Mouse (Mus musculus): ENCODE data around the gene Lnx1. TPM values are rescaled to one million over a fixed set of nuclear protein-coding genes. Genes with fewer than 3 reads are reported as not detected.

Gene Lnx1
- total and polyA plus RNA-seq, 2 experiments from 2014 or later: 18.7 to 36.9 TPM

DNA sequence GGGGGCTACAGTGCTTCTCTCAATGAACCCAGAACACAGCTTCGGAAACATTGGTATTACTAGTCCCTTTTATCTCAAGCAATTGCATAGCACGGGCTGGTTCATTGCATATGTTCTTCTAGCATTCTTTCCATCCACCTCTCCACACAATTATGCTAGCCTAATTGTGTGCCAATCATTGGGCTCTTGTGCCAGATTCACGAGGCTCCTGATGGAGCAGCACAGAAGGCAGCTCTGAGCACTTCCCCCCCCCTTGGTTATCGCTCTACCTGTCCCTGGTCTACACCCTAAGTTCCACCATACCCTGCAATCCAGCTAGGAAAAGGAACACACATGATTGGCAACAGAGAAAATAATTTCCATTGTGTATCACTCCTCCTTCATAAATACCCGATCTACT is 43.4 kb downstream of the Lnx1 start:
- no peak overlapping the region for H3K4me3 ChIP-seq (ENCODE audit: low read depth, low read length)
- H3K4me1 ChIP-seq (ENCODE audit: insufficient read depth, low read length): no peaks in the 10 kb centered on the region
- no peaks in the 10 kb centered on the region for H3K9me3 ChIP-seq (ENCODE audit: low read length)
- no peak for ATAC-seq (ENCODE audit: low FRiP score)
- WGBS: 91% methylated on average over 5 of the region's 5 CpGs
- H3K27me3 ChIP-seq (ENCODE audit: insufficient read depth, low read length): no peaks in the 10 kb centered on the region
- 0 out of 2 replicates have a peak, but pooled peaks cover 2% of the 10 kb centered on the region for H3K36me3 ChIP-seq (ENCODE audit: insufficient read depth, low read length)
- no peak for DNase-seq (ENCODE audit: low spot score)
- no peak for TF ChIP-seq CTCF (IDR thresholded peaks at IDR 0.05)
- H3K9ac ChIP-seq (replicated peaks; ENCODE audit: low read length, poor library complexity, severe bottlenecking): no peak overlapping the region
- H3K4me2 ChIP-seq (ENCODE audit: low read depth, low read length, poor library complexity, severe bottlenecking): no peak overlapping the region
- no peak overlapping the region for H3K27ac ChIP-seq (ENCODE audit: low read depth, low read length)

DNA sequence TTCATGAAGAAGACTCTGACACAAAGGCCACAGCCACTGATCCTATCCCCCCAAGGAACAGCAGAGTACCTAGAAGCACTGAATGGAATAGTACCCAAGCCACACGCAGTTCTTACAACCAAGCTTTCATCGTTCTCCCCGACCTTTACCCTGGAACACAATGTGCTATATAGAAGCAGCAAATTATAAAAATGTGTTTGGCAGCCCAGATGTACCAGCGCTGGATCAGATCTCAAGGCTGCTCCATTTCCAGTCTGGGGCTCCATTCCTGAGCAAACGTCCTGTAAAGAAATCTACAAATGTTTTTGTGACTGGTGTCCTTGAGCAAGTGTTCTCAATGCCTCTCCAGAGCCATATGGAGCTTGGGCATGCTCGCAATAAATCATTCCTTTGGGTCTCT is 44.8 kb downstream of the Lnx1 start:
- 0 out of 2 replicates have a peak, but pooled peaks cover 2% of the 10 kb centered on the region for H3K36me3 ChIP-seq (ENCODE audit: insufficient read depth, low read length)
- no peaks in the 10 kb centered on the region for H3K27me3 ChIP-seq (ENCODE audit: insufficient read depth, low read length)
- H3K9me3 ChIP-seq (ENCODE audit: low read length): no peaks in the 10 kb centered on the region
- H3K4me1 ChIP-seq (ENCODE audit: insufficient read depth, low read length): no peaks in the 10 kb centered on the region
- DNase-seq (ENCODE audit: low spot score) (no peak), ATAC-seq (ENCODE audit: low FRiP score) (no peak)
- H3K4me2 ChIP-seq (ENCODE audit: low read depth, low read length, poor library complexity, severe bottlenecking): no peak overlapping the region
- H3K9ac ChIP-seq (replicated peaks; ENCODE audit: low read length, poor library complexity, severe bottlenecking): no peak overlapping the region
- WGBS: 87% methylated on average over 6 of the region's 6 CpGs
- no peak overlapping the region for H3K4me3 ChIP-seq (ENCODE audit: low read depth, low read length)
- no peak for TF ChIP-seq CTCF (IDR thresholded peaks at IDR 0.05)
- H3K27ac ChIP-seq (ENCODE audit: low read depth, low read length): no peak overlapping the region

DNA sequence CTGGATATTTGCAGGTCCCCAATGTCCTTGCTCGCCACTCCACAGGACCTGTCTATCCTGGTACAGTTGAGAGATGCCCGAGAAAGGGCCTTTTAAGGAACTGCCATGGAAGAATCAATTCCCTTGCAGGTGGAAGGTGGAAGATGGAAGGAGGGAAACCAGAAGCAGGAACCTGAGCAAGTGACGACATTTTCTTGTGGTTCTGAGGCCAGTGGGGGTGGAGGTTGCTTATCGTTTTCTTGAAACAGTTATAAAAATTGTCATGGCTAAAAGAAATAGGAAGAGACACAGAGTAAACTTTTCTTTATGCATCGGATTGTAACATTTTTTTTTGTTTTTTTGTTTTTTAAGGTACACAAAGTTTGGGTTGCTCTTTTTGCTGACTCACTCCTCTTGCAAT is 46.3 kb downstream of the Lnx1 start:
- Histone ChIP-seq H3K4me3 (ENCODE audit: low read depth, low read length) (no peak overlapping the region), H3K36me3 (ENCODE audit: insufficient read depth, low read length) (0 out of 2 replicates have a peak, but pooled peaks cover 2% of the 10 kb centered on the region), H3K27ac (ENCODE audit: low read depth, low read length) (no peak overlapping the region), H3K4me2 (ENCODE audit: low read depth, low read length, poor library complexity, severe bottlenecking) (no peak overlapping the region), H3K9me3 (ENCODE audit: low read length) (no peaks in the 10 kb centered on the region), H3K4me1 (ENCODE audit: insufficient read depth, low read length) (no peaks in the 10 kb centered on the region), H3K9ac (replicated peaks; ENCODE audit: low read length, poor library complexity, severe bottlenecking) (no peak overlapping the region), H3K27me3 (ENCODE audit: insufficient read depth, low read length) (no peaks in the 10 kb centered on the region)
- WGBS: 91% methylated on average over 5 of the region's 5 CpGs
- no peak for TF ChIP-seq CTCF (IDR thresholded peaks at IDR 0.05)
- no peak for DNase-seq (ENCODE audit: low spot score)
- ATAC-seq (ENCODE audit: low FRiP score): no peak

DNA sequence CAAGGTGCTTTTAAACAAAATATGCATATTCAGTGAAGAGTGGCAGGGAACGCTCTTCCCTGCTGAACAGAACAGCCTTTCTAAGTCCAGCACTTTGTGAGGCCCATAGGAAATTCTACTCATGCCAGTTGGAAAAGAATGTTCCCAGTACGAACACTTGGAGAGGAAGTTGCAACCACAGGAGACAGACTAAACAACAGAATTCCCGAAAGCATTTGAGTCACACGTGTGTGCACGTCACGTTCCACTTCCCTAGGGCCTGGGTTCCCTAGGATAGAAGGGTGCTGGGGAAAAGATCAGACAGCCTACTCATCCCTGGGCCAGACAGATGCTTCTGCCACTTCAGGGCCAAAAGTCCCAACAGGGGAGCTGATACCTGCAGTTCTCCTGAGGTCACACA is 48.2 kb downstream of the Lnx1 start:
- ATAC-seq (ENCODE audit: low FRiP score): no peak
- no peaks in the 10 kb centered on the region for H3K27me3 ChIP-seq (ENCODE audit: insufficient read depth, low read length)
- no peaks in the 10 kb centered on the region for H3K9me3 ChIP-seq (ENCODE audit: low read length)
- no peak for TF ChIP-seq CTCF (IDR thresholded peaks at IDR 0.05)
- no peak overlapping the region for H3K4me3 ChIP-seq (ENCODE audit: low read depth, low read length)
- H3K36me3 ChIP-seq (ENCODE audit: insufficient read depth, low read length): 0 out of 2 replicates have a peak, but pooled peaks cover 2% of the 10 kb centered on the region
- no peak overlapping the region for H3K27ac ChIP-seq (ENCODE audit: low read depth, low read length)
- WGBS: 81% methylated on average over 6 of the region's 6 CpGs
- no peak overlapping the region for H3K4me2 ChIP-seq (ENCODE audit: low read depth, low read length, poor library complexity, severe bottlenecking)
- no peaks in the 10 kb centered on the region for H3K4me1 ChIP-seq (ENCODE audit: insufficient read depth, low read length)
- no peak overlapping the region for H3K9ac ChIP-seq (replicated peaks; ENCODE audit: low read length, poor library complexity, severe bottlenecking)
- no peak for DNase-seq (ENCODE audit: low spot score)

DNA sequence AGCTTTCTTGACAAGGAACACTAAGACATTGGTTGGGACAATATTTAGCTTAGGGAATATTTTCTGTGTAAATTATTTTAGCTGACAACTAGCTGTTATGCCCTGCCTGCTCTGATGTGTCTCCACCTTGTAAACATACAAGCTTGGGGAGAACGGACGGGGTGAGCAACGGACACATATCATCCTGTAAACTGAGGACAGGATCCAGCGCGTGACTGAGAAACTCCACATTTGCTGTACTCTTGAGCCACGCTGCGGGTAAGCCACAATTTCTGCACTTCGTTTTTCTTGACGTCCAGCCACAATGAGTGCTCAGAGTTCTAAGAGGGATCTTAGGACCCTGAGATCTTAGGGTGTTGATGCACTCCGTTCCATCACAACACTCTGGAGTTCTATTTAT is 48.9 kb downstream of the Lnx1 start:
- WGBS: 92% methylated on average over 10 of the region's 10 CpGs
- DNase-seq (ENCODE audit: low spot score): no peak
- H3K4me1 ChIP-seq (ENCODE audit: insufficient read depth, low read length): no peaks in the 10 kb centered on the region
- no peak for ATAC-seq (ENCODE audit: low FRiP score)
- H3K4me3 ChIP-seq (ENCODE audit: low read depth, low read length): no peak overlapping the region
- H3K27ac ChIP-seq (ENCODE audit: low read depth, low read length): no peak overlapping the region
- H3K4me2 ChIP-seq (ENCODE audit: low read depth, low read length, poor library complexity, severe bottlenecking): no peak overlapping the region
- H3K9me3 ChIP-seq (ENCODE audit: low read length): no peaks in the 10 kb centered on the region
- H3K27me3 ChIP-seq (ENCODE audit: insufficient read depth, low read length): no peaks in the 10 kb centered on the region
- H3K36me3 ChIP-seq (ENCODE audit: insufficient read depth, low read length): 0 out of 2 replicates have a peak, but pooled peaks cover 2% of the 10 kb centered on the region
- no peak overlapping the region for H3K9ac ChIP-seq (replicated peaks; ENCODE audit: low read length, poor library complexity, severe bottlenecking)
- TF ChIP-seq CTCF (IDR thresholded peaks at IDR 0.05): no peak

DNA sequence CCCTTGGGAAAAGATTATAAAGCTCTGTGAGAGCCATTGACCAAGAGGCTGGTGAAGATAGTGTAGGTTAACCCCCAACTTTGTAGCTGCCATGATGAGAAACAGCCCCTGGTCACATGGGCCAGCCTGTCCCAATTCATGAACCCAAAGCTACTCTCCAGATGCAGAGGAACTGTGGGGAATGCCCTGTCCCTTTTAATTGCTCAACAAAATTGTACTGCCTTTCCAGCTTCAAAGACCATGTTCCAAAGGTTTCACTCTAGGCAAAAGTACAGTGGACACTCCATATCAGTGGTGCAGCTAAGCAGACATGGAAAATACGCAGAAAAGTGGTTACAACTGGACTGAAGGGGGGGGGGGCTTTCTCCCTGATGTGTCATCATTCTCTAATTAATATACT is 53.6 kb downstream of the Lnx1 start:
- WGBS: 94% methylated on average over 1 of the region's 1 CpGs
- no peak overlapping the region for H3K4me2 ChIP-seq (ENCODE audit: low read depth, low read length, poor library complexity, severe bottlenecking)
- no peak overlapping the region for H3K27ac ChIP-seq (ENCODE audit: low read depth, low read length)
- no peak for DNase-seq (ENCODE audit: low spot score)
- H3K36me3 ChIP-seq (ENCODE audit: insufficient read depth, low read length): no peaks in the 10 kb centered on the region
- ATAC-seq (ENCODE audit: low FRiP score): no peak
- no peaks in the 10 kb centered on the region for H3K4me1 ChIP-seq (ENCODE audit: insufficient read depth, low read length)
- no peaks in the 10 kb centered on the region for H3K27me3 ChIP-seq (ENCODE audit: insufficient read depth, low read length)
- H3K9ac ChIP-seq (replicated peaks; ENCODE audit: low read length, poor library complexity, severe bottlenecking): no peak overlapping the region
- H3K4me3 ChIP-seq (ENCODE audit: low read depth, low read length): no peak overlapping the region
- no peak for TF ChIP-seq CTCF (IDR thresholded peaks at IDR 0.05)
- H3K9me3 ChIP-seq (ENCODE audit: low read length): no peaks in the 10 kb centered on the region
